Mouse (Mus musculus): ENCODE measurements around the gene Nfkbiz.
"Not testable (repeated sequence)": the region's sequence is repeated elsewhere in the genome, so short reads cannot be mapped to it uniquely, and the experiment has no call there.

Nfkbiz gene

GRCm38 (mm10) chr16:55838510-55839474 lies at the start of gene Nfkbiz:
Gene Nfkbiz (minus strand): TSS chr16:55838899.
- in situ Hi-C loops (cut with MboI; ENCODE audit: low sequenced_read_pairs) = no loop called here

- in situ Hi-C loops (cut with MboI; ENCODE audit: low sequenced_read_pairs) = no loop called here
Observed at GRCm38 (mm10) chr16:55887814-55888583, 49.3 kb upstream of the Nfkbiz start.

- in situ Hi-C loops (cut with MboI; ENCODE audit: low sequenced_read_pairs) = no loop called here
Observed at GRCm38 (mm10) chr16:55884246-55884645, 45.5 kb upstream of the Nfkbiz start.

GRCm38 (mm10) chr16:55876025-55876424 lies 37.3 kb upstream of the Nfkbiz start:
- in situ Hi-C loops (cut with MboI; ENCODE audit: low sequenced_read_pairs) = no loop called here

- in situ Hi-C loops (cut with MboI; ENCODE audit: low sequenced_read_pairs) = loop anchor here (5.0 kb wide), 1 partner anchor 342 kb away; no protein-coding TSS in a partner anchor
Observed at GRCm38 (mm10) chr16:55863832-55864231, 25.1 kb upstream of the Nfkbiz start.

GRCm38 (mm10) chr16:55863149-55863815 lies 24.6 kb upstream of the Nfkbiz start:
- in situ Hi-C loops (cut with MboI; ENCODE audit: low sequenced_read_pairs) = loop anchor here (5.0 kb wide), 1 partner anchor 341 kb away; no protein-coding TSS in a partner anchor

- in situ Hi-C loops (cut with MboI; ENCODE audit: low sequenced_read_pairs) = loop anchor here (5.0 kb wide), 1 partner anchor 339 kb away; no protein-coding TSS in a partner anchor
Observed at GRCm38 (mm10) chr16:55861104-55861503, 22.4 kb upstream of the Nfkbiz start.

GRCm38 (mm10) chr16:55859421-55859820 lies 20.7 kb upstream of the Nfkbiz start:
- in situ Hi-C loops (cut with MboI; ENCODE audit: low sequenced_read_pairs) = not testable (repeated sequence)

- in situ Hi-C loops (cut with MboI; ENCODE audit: low sequenced_read_pairs) = no loop called here
Observed at GRCm38 (mm10) chr16:55858465-55858864, 19.8 kb upstream of the Nfkbiz start.

- in situ Hi-C loops (cut with MboI; ENCODE audit: low sequenced_read_pairs) = no loop called here
Observed at GRCm38 (mm10) chr16:55852943-55853727, 14.4 kb upstream of the Nfkbiz start.

GRCm38 (mm10) chr16:55852515-55852914 lies 13.8 kb upstream of the Nfkbiz start:
- in situ Hi-C loops (cut with MboI; ENCODE audit: low sequenced_read_pairs) = no loop called here

- in situ Hi-C loops (cut with MboI; ENCODE audit: low sequenced_read_pairs) = no loop called here
Observed at GRCm38 (mm10) chr16:55850485-55850884, 11.8 kb upstream of the Nfkbiz start.

GRCm38 (mm10) chr16:55847679-55848078 lies 9.0 kb upstream of the Nfkbiz start:
- in situ Hi-C loops (cut with MboI; ENCODE audit: low sequenced_read_pairs) = no loop called here

- in situ Hi-C loops (cut with MboI; ENCODE audit: low sequenced_read_pairs) = no loop called here
Observed at GRCm38 (mm10) chr16:55844847-55845246, 6.1 kb upstream of the Nfkbiz start.

GRCm38 (mm10) chr16:55843919-55844318 lies 5.2 kb upstream of the Nfkbiz start:
- in situ Hi-C loops (cut with MboI; ENCODE audit: low sequenced_read_pairs) = no loop called here

GRCm38 (mm10) chr16:55843134-55843533 lies 4.4 kb upstream of the Nfkbiz start:
- in situ Hi-C loops (cut with MboI; ENCODE audit: low sequenced_read_pairs) = no loop called here

- in situ Hi-C loops (cut with MboI; ENCODE audit: low sequenced_read_pairs) = no loop called here
Observed at GRCm38 (mm10) chr16:55841506-55841905, 2.8 kb upstream of the Nfkbiz start.

- in situ Hi-C loops (cut with MboI; ENCODE audit: low sequenced_read_pairs) = no loop called here
Observed at GRCm38 (mm10) chr16:55838129-55838509, 580 bp downstream of the Nfkbiz start.

GRCm38 (mm10) chr16:55837653-55838052 lies 1.0 kb downstream of the Nfkbiz start:
- in situ Hi-C loops (cut with MboI; ENCODE audit: low sequenced_read_pairs) = not testable (repeated sequence)

GRCm38 (mm10) chr16:55837168-55837567 lies 1.5 kb downstream of the Nfkbiz start:
- in situ Hi-C loops (cut with MboI; ENCODE audit: low sequenced_read_pairs) = no loop called here
